Mouse (Mus musculus): ENCODE measurements around the gene Ucp3. TPM values are rescaled to one million over a fixed set of nuclear protein-coding genes. Genes with fewer than 3 reads are reported as not detected.

Ucp3 gene
- polyA plus RNA-seq, 1 experiment from 2014 or later = 0.08 TPM

GRCm38 (mm10) chr7:100501027-100501843, 28.4 kb downstream of the Ucp3 start:
- no peak overlapping the region for H3K4me2 ChIP-seq (ENCODE audit: low read length)
- H3K9me3 ChIP-seq (ENCODE audit: control insufficient read depth, low read length) = no peaks in the 10 kb centered on the region
- peaks cover 3% of the 10 kb centered on the region in 2 experiments; a peak in 3 of 4 replicates for H3K4me1 ChIP-seq (ENCODE audit: control insufficient read depth in 2 of 2, insufficient read depth in 2 of 2, low read length in 2 of 2)
- ATAC-seq (ENCODE audit: insufficient number of reproducible peaks, insufficient read depth, low FRiP score, low read depth) = no peak
- no peak overlapping the region for H3K27ac ChIP-seq (replicated peaks in 1 of 2; ENCODE audit: control insufficient read depth in 1 of 2, insufficient read depth in 1 of 2, low read depth in 2 of 2, low read length in 2 of 2)
- H3K36me3 ChIP-seq (ENCODE audit: control insufficient read depth, insufficient read depth, low read length) = peaks cover 40% of the 10 kb centered on the region
- no peak overlapping the region for H3K9ac ChIP-seq (ENCODE audit: low read length)
- no peaks in the 10 kb centered on the region for H3K27me3 ChIP-seq (ENCODE audit: control insufficient read depth, insufficient read depth, low read length)
- WGBS = 74% methylated on average over 6 of the region's 6 CpGs
- H3K4me3 ChIP-seq (ENCODE audit: control insufficient read depth in 1 of 2, insufficient read depth in 1 of 2, low read depth in 1 of 2, low read length in 2 of 2) = no peak overlapping the region

- ATAC-seq (ENCODE audit: insufficient number of reproducible peaks, insufficient read depth, low FRiP score, low read depth) = no peak
- Histone ChIP-seq H3K9ac (ENCODE audit: low read length) (no peak overlapping the region), H3K4me2 (ENCODE audit: low read length) (no peak overlapping the region), H3K9me3 (ENCODE audit: control insufficient read depth, low read length) (no peaks in the 10 kb centered on the region), H3K27ac (replicated peaks in 1 of 2; ENCODE audit: control insufficient read depth in 1 of 2, insufficient read depth in 1 of 2, low read depth in 2 of 2, low read length in 2 of 2) (no peak overlapping the region), H3K27me3 (ENCODE audit: control insufficient read depth, insufficient read depth, low read length) (no peaks in the 10 kb centered on the region), H3K36me3 (ENCODE audit: control insufficient read depth, insufficient read depth, low read length) (peaks cover 34% of the 10 kb centered on the region), H3K4me3 (ENCODE audit: control insufficient read depth in 1 of 2, insufficient read depth in 1 of 2, low read depth in 1 of 2, low read length in 2 of 2) (no peak overlapping the region), H3K4me1 (ENCODE audit: control insufficient read depth in 2 of 2, insufficient read depth in 2 of 2, low read length in 2 of 2) (no peaks in the 10 kb centered on the region)
- 57% methylated on average over 2 of the region's 2 CpGs for WGBS
Measured at GRCm38 (mm10) chr7:100501844-100502373, 29.1 kb downstream of the Ucp3 start.

- Histone ChIP-seq H3K27me3 (ENCODE audit: control insufficient read depth, insufficient read depth, low read length) (no peaks in the 10 kb centered on the region), H3K27ac (replicated peaks in 1 of 2; ENCODE audit: control insufficient read depth in 1 of 2, insufficient read depth in 1 of 2, low read depth in 2 of 2, low read length in 2 of 2) (no peak overlapping the region), H3K4me3 (ENCODE audit: control insufficient read depth in 1 of 2, insufficient read depth in 1 of 2, low read depth in 1 of 2, low read length in 2 of 2) (no peak overlapping the region), H3K36me3 (ENCODE audit: control insufficient read depth, insufficient read depth, low read length) (peaks cover 28% of the 10 kb centered on the region), H3K9ac (ENCODE audit: low read length) (no peak overlapping the region), H3K9me3 (ENCODE audit: control insufficient read depth, low read length) (no peaks in the 10 kb centered on the region), H3K4me1 (ENCODE audit: control insufficient read depth in 2 of 2, insufficient read depth in 2 of 2, low read length in 2 of 2) (no peaks in the 10 kb centered on the region), H3K4me2 (ENCODE audit: low read length) (no peak overlapping the region)
- ATAC-seq (ENCODE audit: insufficient number of reproducible peaks, insufficient read depth, low FRiP score, low read depth) = no peak
- WGBS = 77% methylated on average over 7 of the region's 7 CpGs
Measured at GRCm38 (mm10) chr7:100502374-100502922, 29.7 kb downstream of the Ucp3 start.

- WGBS = 85% methylated on average over 5 of the region's 5 CpGs
- ATAC-seq (ENCODE audit: insufficient number of reproducible peaks, insufficient read depth, low FRiP score, low read depth) = no peak
- Histone ChIP-seq H3K9me3 (ENCODE audit: control insufficient read depth, low read length) (no peaks in the 10 kb centered on the region), H3K9ac (ENCODE audit: low read length) (no peak overlapping the region), H3K4me1 (ENCODE audit: control insufficient read depth in 2 of 2, insufficient read depth in 2 of 2, low read length in 2 of 2) (no peaks in the 10 kb centered on the region), H3K36me3 (ENCODE audit: control insufficient read depth, insufficient read depth, low read length) (peaks cover 22% of the 10 kb centered on the region), H3K4me3 (ENCODE audit: control insufficient read depth in 1 of 2, insufficient read depth in 1 of 2, low read depth in 1 of 2, low read length in 2 of 2) (no peak overlapping the region), H3K27ac (replicated peaks in 1 of 2; ENCODE audit: control insufficient read depth in 1 of 2, insufficient read depth in 1 of 2, low read depth in 2 of 2, low read length in 2 of 2) (no peak overlapping the region), H3K27me3 (ENCODE audit: control insufficient read depth, insufficient read depth, low read length) (no peaks in the 10 kb centered on the region), H3K4me2 (ENCODE audit: low read length) (no peak overlapping the region)
Measured at GRCm38 (mm10) chr7:100503076-100503475, 30.3 kb downstream of the Ucp3 start.

- Histone ChIP-seq H3K4me3 (ENCODE audit: control insufficient read depth in 1 of 2, insufficient read depth in 1 of 2, low read depth in 1 of 2, low read length in 2 of 2) (no peak overlapping the region), H3K9ac (ENCODE audit: low read length) (no peak overlapping the region), H3K36me3 (ENCODE audit: control insufficient read depth, insufficient read depth, low read length) (peaks cover 3% of the 10 kb centered on the region; the same call in 1 of the 2 replicates), H3K4me2 (ENCODE audit: low read length) (no peak overlapping the region), H3K27me3 (ENCODE audit: control insufficient read depth, insufficient read depth, low read length) (no peaks in the 10 kb centered on the region), H3K4me1 (ENCODE audit: control insufficient read depth in 2 of 2, insufficient read depth in 2 of 2, low read length in 2 of 2) (no peaks in the 10 kb centered on the region), H3K27ac (replicated peaks in 1 of 2; ENCODE audit: control insufficient read depth in 1 of 2, insufficient read depth in 1 of 2, low read depth in 2 of 2, low read length in 2 of 2) (no peak overlapping the region), H3K9me3 (ENCODE audit: control insufficient read depth, low read length) (no peaks in the 10 kb centered on the region)
- ATAC-seq (ENCODE audit: insufficient number of reproducible peaks, insufficient read depth, low FRiP score, low read depth) = no peak
- 79% methylated on average over 13 of the region's 13 CpGs for WGBS
Measured at GRCm38 (mm10) chr7:100504740-100505487, 32.1 kb downstream of the Ucp3 start.

GRCm38 (mm10) chr7:100506494-100506893, 33.7 kb downstream of the Ucp3 start:
- H3K4me3 ChIP-seq (ENCODE audit: control insufficient read depth in 1 of 2, insufficient read depth in 1 of 2, low read depth in 1 of 2, low read length in 2 of 2) = no peak overlapping the region
- H3K9ac ChIP-seq (ENCODE audit: low read length) = no peak overlapping the region
- ATAC-seq (ENCODE audit: insufficient number of reproducible peaks, insufficient read depth, low FRiP score, low read depth) = no peak
- no peaks in the 10 kb centered on the region for H3K9me3 ChIP-seq (ENCODE audit: control insufficient read depth, low read length)
- WGBS = 64% methylated on average over 4 of the region's 4 CpGs
- H3K27me3 ChIP-seq (ENCODE audit: control insufficient read depth, insufficient read depth, low read length) = no peaks in the 10 kb centered on the region
- H3K4me1 ChIP-seq (ENCODE audit: control insufficient read depth in 2 of 2, insufficient read depth in 2 of 2, low read length in 2 of 2) = no peaks in the 10 kb centered on the region
- no peak overlapping the region for H3K4me2 ChIP-seq (ENCODE audit: low read length)
- no peak overlapping the region for H3K27ac ChIP-seq (replicated peaks in 1 of 2; ENCODE audit: control insufficient read depth in 1 of 2, insufficient read depth in 1 of 2, low read depth in 2 of 2, low read length in 2 of 2)
- H3K36me3 ChIP-seq (ENCODE audit: control insufficient read depth, insufficient read depth, low read length) = no peaks in the 10 kb centered on the region

GRCm38 (mm10) chr7:100508670-100509069, 35.9 kb downstream of the Ucp3 start:
- H3K9ac ChIP-seq (ENCODE audit: low read length) = no peak overlapping the region
- no peak overlapping the region for H3K27ac ChIP-seq (replicated peaks in 1 of 2; ENCODE audit: control insufficient read depth in 1 of 2, insufficient read depth in 1 of 2, low read depth in 2 of 2, low read length in 2 of 2)
- H3K36me3 ChIP-seq (ENCODE audit: control insufficient read depth, insufficient read depth, low read length) = no peaks in the 10 kb centered on the region
- WGBS = 56% methylated on average over 3 of the region's 3 CpGs
- no peak overlapping the region for H3K4me3 ChIP-seq (ENCODE audit: control insufficient read depth in 1 of 2, insufficient read depth in 1 of 2, low read depth in 1 of 2, low read length in 2 of 2)
- no peaks in the 10 kb centered on the region for H3K4me1 ChIP-seq (ENCODE audit: control insufficient read depth in 2 of 2, insufficient read depth in 2 of 2, low read length in 2 of 2)
- no peaks in the 10 kb centered on the region for H3K9me3 ChIP-seq (ENCODE audit: control insufficient read depth, low read length)
- ATAC-seq (ENCODE audit: insufficient number of reproducible peaks, insufficient read depth, low FRiP score, low read depth) = no peak
- no peak overlapping the region for H3K4me2 ChIP-seq (ENCODE audit: low read length)
- H3K27me3 ChIP-seq (ENCODE audit: control insufficient read depth, insufficient read depth, low read length) = no peaks in the 10 kb centered on the region; the same call in 1 of the 2 replicates
